Mouse (Mus musculus) heart, postnatal 0 days (tissue): ENCODE data around the gene Rep15.

ENCODE experiments used
- CTCF ChIP-seq: IDR thresholded peaks from 2 replicates; pipeline ENCODE4 v1.5.1; 2016; ENCODE audit warnings: antibody characterized with exemption, control low read depth, low read depth
- EP300 ChIP-seq: IDR thresholded peaks from 2 replicates; pipeline ENCODE4 v1.6.1; 2016; ENCODE audit warnings: antibody characterized with exemption, low read depth

- no peak for TF ChIP-seq CTCF
- no peak for TF ChIP-seq EP300
Measured at GRCm38 (mm10) chr6:146995878-146996277, 36.5 kb upstream of the Rep15 start.
